Mouse (Mus musculus) cerebellum, adult 9-10 months (tissue): ENCODE measurements around the gene Olfr190.
"Not testable (repeated sequence)": the region's sequence is repeated elsewhere in the genome, so short reads cannot be mapped to it uniquely, and the experiment has no call there.

Experiments
- DNase-seq: peaks from one replicate; pipeline ENCODE4 v3.0.0; 2022

Olfr190 gene

DNA sequence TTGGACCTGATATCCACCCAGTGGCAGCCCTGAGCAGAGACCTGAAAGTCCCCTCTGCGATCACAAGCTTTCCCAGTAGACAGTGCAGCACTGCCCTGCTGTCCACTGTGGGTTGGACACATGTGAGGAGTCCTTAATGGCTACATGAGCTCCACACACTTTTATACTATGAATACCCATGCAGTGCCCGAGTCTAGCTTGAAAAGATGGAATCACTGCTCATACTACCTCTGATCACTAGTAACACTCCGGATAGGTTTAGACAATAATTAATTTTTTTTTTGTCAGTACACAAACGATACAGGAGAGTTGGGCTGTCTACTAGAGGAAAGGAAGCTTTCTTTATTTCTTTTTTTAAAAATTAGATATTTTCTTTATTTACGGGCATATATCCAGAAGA is at the start of gene Olfr190:
Gene Olfr190, minus strand, starts transcription at position 101 of the 400 bp plus-strand sequence.
- DNase-seq, result no peak

DNA sequence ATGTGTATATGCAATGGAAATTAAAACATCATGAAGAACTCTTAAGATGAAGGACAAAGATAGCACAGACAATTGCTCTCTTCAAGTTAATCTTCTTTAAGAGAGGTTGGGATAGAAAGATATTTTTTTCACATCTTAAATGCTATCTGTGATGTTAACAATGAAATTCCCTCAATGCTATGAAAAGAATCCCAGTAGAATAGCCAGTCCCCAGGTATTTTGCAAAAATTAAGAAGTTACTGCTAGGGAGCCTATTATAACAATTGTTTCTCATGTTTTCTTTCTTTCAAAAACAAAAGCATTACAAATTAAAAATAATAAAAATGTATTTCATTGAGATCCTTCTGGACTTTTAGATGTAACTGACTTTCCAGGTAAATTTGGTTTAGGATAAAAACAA is 43.2 kb upstream of the Olfr190 start, which contains the start of gene Olfr194:
Gene Olfr194, minus strand, starts transcription at position 101 of the 400 bp plus-strand sequence.
- no peak for DNase-seq

DNA sequence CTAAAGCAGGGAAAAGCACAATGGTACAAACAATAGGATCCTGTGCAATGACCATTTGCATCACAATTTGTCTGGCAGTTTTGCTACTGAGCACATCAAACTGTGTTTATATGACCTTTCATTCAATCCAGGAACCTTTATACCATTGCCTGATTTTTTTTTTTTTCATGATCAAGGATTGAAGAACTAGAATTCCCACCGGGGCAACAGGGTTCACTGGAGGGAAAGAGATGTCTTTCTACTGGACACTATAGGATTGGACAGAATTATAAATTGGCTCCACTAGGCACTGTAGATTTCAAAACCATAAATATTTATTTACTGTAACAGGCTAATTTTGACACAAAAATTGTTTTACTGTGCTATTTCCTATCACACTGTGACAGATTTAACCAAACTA is 34.0 kb upstream of the Olfr190 start, which contains the start of gene Olfr193:
Gene Olfr193, minus strand, starts transcription at position 101 of the 400 bp plus-strand sequence.
- DNase-seq, result no peak

DNA sequence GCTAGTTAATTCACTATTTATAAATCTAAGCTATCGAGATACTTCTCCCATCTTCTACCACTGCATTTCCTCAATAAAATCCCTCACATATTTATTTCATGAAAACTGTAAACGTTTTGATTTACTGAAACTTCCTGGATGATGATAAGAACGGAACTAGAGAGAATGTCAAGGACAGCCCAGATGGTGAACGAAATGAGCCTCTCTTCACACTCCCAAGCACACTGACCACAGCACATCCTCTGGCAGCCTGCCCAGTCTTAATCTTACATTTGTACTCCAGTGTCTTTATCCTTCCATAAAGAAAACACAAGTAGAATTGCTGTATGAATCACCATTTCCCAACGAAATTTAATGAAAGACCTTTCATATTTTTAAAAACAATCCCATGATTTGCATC is 30.7 kb upstream of the Olfr190 start:
- DNase-seq, result not testable (repeated sequence)

DNA sequence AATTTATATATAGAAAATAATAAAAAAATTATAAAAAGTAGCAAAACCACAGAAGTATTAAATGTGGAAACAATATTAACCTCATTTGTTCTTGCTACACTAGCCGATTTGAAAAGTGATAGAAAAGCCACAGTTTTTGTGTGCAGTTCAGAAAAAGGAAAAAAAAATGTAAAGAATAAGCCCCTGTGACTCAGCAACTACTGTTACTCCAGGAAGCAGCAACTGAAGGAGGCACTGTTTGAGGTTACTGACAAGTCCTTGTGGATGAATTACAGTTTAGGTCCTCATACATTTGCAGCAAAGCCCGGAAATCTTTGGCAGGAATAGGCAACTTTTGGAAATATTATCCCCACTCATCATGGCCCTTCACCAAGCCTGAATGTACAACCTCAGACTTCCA is 27.5 kb upstream of the Olfr190 start:
- no peak for DNase-seq

DNA sequence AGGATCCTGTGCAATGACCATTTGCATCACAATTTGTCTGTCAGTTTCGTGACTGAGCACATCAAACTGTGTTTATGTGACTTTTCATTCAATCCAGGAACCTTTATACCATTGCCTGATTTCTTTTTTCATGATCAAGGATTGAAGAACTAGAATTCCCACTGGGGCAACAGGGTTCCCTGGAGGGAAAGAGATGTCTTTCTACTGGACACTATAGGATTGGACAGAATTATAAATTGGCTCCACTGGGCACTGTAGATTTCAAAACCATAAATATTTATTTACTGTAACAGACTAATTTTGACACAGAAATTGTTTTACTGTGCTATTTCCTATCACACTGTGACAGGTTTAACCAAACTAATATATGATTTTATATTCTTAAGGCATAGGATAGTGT is 11.9 kb upstream of the Olfr190 start, which contains the start of gene Olfr191:
Gene Olfr191, minus strand, starts transcription at position 101 of the 400 bp plus-strand sequence.
- not testable (repeated sequence) for DNase-seq

DNA sequence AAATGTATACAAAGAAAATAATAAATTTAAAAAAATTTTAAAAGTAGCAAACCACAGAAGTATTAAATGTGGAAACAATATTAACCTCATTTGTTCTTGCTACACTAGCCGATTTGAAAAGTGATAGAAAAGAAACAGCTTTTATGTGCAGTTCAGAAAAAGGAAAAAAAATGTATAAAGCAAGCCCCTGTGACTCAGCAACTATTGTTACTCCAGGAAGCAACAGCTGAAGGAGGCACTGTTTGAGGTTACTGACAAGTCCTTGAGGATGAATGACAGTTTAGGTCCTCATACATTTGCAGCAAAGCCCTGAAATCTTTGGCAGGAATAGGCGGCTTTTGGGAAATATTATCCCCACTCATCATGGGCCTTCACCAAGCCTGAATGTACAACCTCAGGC is 3.3 kb upstream of the Olfr190 start:
- not testable (repeated sequence) for DNase-seq

DNA sequence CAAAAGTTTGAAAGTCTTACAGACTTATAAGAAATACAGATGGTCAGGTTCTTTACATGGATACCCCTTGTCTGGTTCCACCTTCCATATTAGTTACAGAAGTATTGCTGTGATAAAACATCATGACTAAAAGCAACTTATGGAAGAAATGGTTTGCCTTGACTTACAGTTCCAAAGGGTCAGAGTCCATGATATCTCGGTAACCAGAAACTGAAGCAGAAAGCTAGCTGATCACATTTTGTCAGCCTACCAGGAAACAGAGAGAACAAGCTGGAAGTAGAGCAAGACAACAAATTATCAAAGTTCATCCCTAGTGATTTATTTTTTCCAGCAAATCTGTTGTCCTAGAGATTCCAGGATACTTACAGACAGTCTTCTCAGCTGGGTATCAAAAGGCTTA is 4.3 kb downstream of the Olfr190 start:
- DNase-seq, result no peak

DNA sequence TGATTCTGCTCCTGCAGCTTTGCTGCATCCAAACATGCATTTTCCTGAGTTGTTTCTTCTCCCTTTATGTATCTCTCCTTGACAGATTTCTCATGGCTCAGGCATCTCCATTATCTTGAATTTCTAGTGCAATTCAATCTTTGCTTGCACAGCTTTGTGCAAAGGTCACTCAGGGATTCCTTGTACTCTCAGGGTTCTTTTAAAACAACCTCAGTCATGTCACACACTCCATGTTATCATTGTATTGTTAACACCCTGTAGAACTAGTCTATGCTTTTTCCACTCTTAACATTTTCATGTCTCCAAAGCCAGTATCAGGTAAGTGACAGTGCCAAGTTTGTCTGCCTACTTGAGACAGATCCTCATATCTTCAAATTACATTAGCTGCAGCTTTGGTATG is 6.0 kb downstream of the Olfr190 start:
- no peak for DNase-seq

DNA sequence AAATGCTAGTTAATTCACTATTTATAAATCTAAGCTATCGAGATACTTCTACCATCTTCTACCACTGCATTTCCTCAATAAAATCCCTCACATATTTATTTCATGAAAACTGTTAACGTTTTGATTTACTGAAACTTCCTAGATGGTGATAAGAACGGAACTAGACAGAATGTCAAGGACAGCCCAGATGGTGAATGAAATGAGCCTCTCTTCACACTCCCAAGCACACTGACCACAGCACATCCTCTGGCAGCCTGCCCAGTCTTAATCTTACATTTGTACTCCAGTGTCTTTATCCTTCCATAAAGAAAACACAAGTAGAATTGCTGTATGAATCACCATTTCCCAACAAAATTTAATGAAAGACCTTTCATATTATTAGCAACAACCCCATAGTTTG is 15.4 kb downstream of the Olfr190 start:
- DNase-seq, result not testable (repeated sequence)

DNA sequence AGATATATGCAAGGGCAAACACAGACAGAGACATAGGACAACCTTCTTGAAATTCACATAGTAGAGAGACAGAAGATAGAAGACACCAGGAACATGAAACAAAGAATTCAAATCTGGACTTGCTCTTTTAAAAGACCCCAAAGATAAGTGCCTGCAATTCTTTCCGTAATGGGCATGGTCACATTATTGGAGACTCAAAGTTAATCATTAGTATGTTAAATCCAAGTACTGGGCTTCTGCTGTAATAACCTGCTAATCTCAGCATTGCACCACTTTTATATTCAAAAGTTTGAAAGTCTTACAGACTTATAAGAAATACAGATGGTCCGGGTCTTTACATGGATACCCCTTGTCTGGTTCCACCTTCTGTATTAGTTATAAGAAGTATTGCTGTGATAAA is 28.5 kb downstream of the Olfr190 start:
- not testable (repeated sequence) for DNase-seq

DNA sequence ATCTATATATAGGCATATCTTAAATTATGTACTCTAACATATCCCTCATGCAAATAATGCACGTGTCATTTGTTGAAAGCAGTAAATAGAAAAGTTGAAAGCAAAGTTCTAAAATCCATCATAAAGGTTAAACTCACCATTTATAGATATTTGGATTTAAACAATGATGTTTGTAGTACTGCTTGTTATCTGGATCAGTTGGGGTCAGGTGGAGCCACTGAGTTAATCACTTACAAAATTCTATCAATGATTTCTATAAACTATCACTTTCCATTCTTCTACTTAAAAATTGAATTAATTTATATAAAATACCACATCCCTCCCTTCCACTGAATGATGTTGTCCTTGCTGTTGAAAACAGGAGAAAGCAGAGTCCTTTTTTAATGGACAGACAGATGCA is 28.9 kb downstream of the Olfr190 start:
- DNase-seq, result no peak

DNA sequence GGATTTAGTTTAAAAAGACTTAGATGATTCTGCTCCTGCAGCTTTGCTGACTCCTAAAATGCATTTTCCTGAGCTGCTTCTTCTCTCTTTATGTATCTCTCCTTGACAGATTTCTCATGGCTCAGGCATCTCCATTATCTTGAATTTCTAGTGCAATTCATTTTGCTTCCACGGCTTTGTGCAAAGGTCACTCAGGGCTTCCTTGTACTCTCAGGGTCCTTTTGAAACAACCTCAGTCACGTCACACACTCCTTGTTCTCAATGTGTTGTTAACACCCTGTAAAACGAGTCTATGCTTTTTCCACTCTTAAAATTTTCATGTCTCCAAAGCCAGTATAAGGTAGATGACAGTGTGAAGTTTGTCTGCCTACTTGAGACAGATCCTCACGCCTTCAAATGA is 30.2 kb downstream of the Olfr190 start:
- no peak for DNase-seq

DNA sequence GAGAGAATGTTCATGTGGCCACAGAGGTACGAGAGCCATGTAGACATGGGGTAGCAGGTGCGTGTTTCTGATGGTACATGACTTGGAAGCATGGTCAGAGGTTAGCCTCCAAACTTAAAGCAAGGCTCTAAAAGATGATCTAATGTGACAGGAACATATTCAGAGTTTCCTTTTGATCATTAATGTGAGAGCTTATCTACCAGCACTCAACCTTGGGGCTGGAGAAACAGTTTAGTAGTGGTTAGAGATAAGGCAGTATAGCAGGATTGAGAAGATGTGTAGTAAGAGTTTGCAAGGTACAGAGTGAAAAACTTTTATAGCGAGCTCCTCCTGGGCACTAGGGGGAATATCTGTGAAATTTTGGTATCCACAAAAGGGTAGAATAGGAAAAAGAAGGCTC is 32.0 kb downstream of the Olfr190 start:
- no peak for DNase-seq

DNA sequence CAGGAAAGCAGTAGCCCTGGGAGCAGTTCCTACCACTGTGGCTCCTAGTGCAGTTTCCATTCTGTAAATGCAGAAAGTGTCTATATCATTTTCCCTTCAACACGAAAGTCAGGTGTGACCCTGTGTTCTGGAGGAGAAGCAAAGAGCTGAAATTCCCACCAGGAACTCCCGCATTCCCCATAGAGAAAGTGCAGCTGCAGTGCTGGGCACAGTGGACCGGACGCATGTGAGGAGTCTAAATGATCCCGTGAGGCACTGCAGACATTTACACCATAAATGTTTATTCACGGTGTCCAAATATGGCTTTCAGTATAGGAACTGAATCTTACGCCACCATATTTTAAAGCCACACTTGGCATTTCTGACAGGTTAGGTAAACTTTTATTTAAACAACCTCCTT is 38.1 kb downstream of the Olfr190 start, which contains the start of gene Olfr187:
Gene Olfr187, minus strand, starts transcription at position 58 of the 400 bp plus-strand sequence.
- DNase-seq, result no peak

DNA sequence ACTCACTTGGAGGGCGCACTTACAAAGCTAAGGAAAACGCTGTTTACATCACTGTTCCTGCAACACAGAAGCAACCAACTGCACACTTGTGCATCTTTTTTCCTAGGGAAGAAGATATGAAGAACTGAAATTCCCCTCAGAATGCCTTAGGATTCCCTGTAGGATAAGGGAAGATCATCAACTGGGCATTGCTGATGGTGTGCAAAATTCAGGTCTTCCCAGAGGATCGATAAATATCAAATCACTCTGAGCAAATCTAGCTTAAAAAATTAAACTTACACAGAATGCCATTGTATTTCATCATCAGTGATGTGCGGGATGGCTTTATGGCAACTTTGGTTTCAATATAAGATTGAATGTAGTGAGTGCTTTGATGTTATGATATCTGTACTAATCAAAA is 47.6 kb downstream of the Olfr190 start, which contains the start of gene Olfr186:
Gene Olfr186, minus strand, starts transcription at position 101 of the 400 bp plus-strand sequence.
- DNase-seq, result no peak
